Mouse (Mus musculus) intestine, postnatal 0 days (tissue): Measurements from ENCODE around the gene Acaca. TPM values are rescaled to one million over a fixed set of nuclear protein-coding genes. Genes with fewer than 3 reads are reported as not detected.

Experiments used
- ATAC-seq: fragments of 200-750 bp; cut with Nextera tagmentation; 2 replicates; pipeline ENCODE4 v1.8.0; 2017; ENCODE audit warnings: mild to moderate bottlenecking, moderate TSS enrichment, moderate library complexity
- H3K27ac ChIP-seq: fragments of 300-500 bp; sonication (generic); 2 replicates; pipeline ENCODE4 v1.5.1; 2014; ENCODE audit warnings: mild to moderate bottlenecking, low read depth, low read length, moderate library complexity
- H3K27me3 ChIP-seq: fragments of 300-500 bp; sonication (generic); replicated peaks from 2 replicates; pipeline ENCODE4 v1.6.1; 2014; ENCODE audit warnings: low read length, mixed read lengths; ENCODE audit not compliant: control insufficient read depth, insufficient read depth
- H3K36me3 ChIP-seq: fragments of 300-500 bp; sonication (generic); 2 replicates; pipeline ENCODE4 v1.6.1; 2014; ENCODE audit warnings: mild to moderate bottlenecking, moderate library complexity; ENCODE audit not compliant: control insufficient read depth, insufficient read depth
- H3K4me1 ChIP-seq: fragments of 300-500 bp; sonication (generic); replicated peaks from 2 replicates; pipeline ENCODE4 v1.6.1; 2014; ENCODE audit warnings: antibody characterized with exemption, low read length, mixed read lengths; ENCODE audit not compliant: control insufficient read depth, insufficient read depth
- H3K4me2 ChIP-seq: fragments of 300-500 bp; sonication (generic); replicated peaks from 2 replicates; pipeline ENCODE4 v1.6.1; 2014; ENCODE audit warnings: low read depth, mild to moderate bottlenecking, moderate library complexity
- H3K4me3 ChIP-seq: fragments of 300-500 bp; sonication (generic); 2 replicates; pipeline ENCODE4 v1.5.1; 2014; ENCODE audit warnings: low read depth, low read length
- H3K9ac ChIP-seq: fragments of 300-500 bp; sonication (generic); 2 replicates; pipeline ENCODE4 v1.6.1; 2014; ENCODE audit warnings: mild to moderate bottlenecking, low read depth, low read length
- H3K9me3 ChIP-seq: fragments of 300-500 bp; sonication (generic); 2 replicates; pipeline ENCODE4 v1.6.1; 2016; ENCODE audit warnings: mixed run types; ENCODE audit not compliant: control insufficient read depth
- CTCF ChIP-seq: sonication (generic); IDR thresholded peaks from 2 replicates; pipeline ENCODE4 v1.5.1; 2016; ENCODE audit warnings: low read depth, mild to moderate bottlenecking, control low read depth, antibody characterized with exemption, moderate library complexity
- WGBS: fragments of 180-500 bp; shearing (Covaris S2); extraction: QIAGEN DNeasy Blood & Tissue Kit; methylation state at CpG from one replicate; pipeline ENCODE4 v1.1.7; 2014; 5-methylcytosine and 5-hydroxymethylcytosine counted together
- polyA plus RNA-seq: library from polyadenylated mRNA; unstranded; fragments of >200 nt; fragmentation: Nextera tagmentation; extraction: Ambion mirVana; gene quantifications from 2 replicates; pipeline ENCODE4 v1.2.1, GENCODE M21; 2015

The Acaca gene
- polyA plus RNA-seq, 1 experiment from 2014 or later, result 2.5 TPM

- Histone ChIP-seq H3K36me3 (no peaks in the 10 kb centered on the region), H3K9me3 (no peaks in the 10 kb centered on the region), H3K27me3 (no peaks in the 10 kb centered on the region), H3K27ac (no peak overlapping the region), H3K9ac (no peak overlapping the region), H3K4me3 (no peak overlapping the region), H3K4me1 (no peaks in the 10 kb centered on the region), H3K4me2 (no peak overlapping the region)
- TF ChIP-seq CTCF, result no peak
- 52% methylated on average over 7 of the region's 7 CpGs for WGBS
- ATAC-seq, result no peak
Measured at GRCm38 (mm10) chr11:84410879-84411641, 281.6 kb downstream of the Acaca start.

DNA sequence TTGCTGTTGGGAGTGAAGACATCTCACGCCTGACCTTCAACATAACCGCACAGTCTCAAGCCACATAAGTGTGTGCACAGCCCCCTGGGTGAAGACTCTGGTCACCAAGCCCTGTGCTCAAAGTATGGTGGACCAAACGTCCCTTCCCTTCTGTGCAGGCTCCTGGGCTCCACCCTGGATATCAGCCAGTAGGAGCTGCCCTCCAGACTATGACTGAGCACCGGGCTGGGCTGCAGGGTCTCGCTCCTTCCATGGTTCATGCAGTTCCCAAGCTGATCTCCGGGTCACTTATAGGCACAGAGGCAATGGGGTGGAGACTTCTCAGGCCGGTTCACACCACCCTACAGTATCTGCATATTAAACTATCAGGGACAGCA lies 282.2 kb downstream of the Acaca start:
- H3K27ac ChIP-seq, result no peak overlapping the region
- H3K9ac ChIP-seq, result no peak overlapping the region
- H3K4me1 ChIP-seq, result no peaks in the 10 kb centered on the region
- H3K9me3 ChIP-seq, result no peaks in the 10 kb centered on the region
- no peak for TF ChIP-seq CTCF
- ATAC-seq, result no peak
- H3K4me2 ChIP-seq, result no peak overlapping the region
- WGBS, result 73% methylated on average over 7 of the region's 7 CpGs
- no peaks in the 10 kb centered on the region for H3K36me3 ChIP-seq
- H3K27me3 ChIP-seq, result no peaks in the 10 kb centered on the region
- H3K4me3 ChIP-seq, result no peak overlapping the region

GRCm38 (mm10) chr11:84412201-84412934 lies 282.9 kb downstream of the Acaca start:
- no peak for TF ChIP-seq CTCF
- Histone ChIP-seq H3K27ac (no peak overlapping the region), H3K4me2 (no peak overlapping the region), H3K9ac (no peak overlapping the region), H3K9me3 (no peaks in the 10 kb centered on the region), H3K4me3 (no peak overlapping the region), H3K27me3 (no peaks in the 10 kb centered on the region), H3K4me1 (no peaks in the 10 kb centered on the region), H3K36me3 (no peaks in the 10 kb centered on the region)
- 78% methylated on average over 12 of the region's 12 CpGs for WGBS
- no peak for ATAC-seq

- H3K9me3 ChIP-seq, result no peaks in the 10 kb centered on the region
- ATAC-seq, result no peak
- no peak overlapping the region for H3K4me2 ChIP-seq
- no peaks in the 10 kb centered on the region for H3K27me3 ChIP-seq
- no peak overlapping the region for H3K27ac ChIP-seq
- 61% methylated on average over 6 of the region's 6 CpGs for WGBS
- H3K4me1 ChIP-seq, result no peaks in the 10 kb centered on the region
- no peak overlapping the region for H3K9ac ChIP-seq
- no peak overlapping the region for H3K4me3 ChIP-seq
- no peaks in the 10 kb centered on the region for H3K36me3 ChIP-seq
- no peak for TF ChIP-seq CTCF
Measured at GRCm38 (mm10) chr11:84413111-84413510, 283.6 kb downstream of the Acaca start.

GRCm38 (mm10) chr11:84420779-84421178 lies 291.3 kb downstream of the Acaca start:
- H3K27ac ChIP-seq, result no peak overlapping the region
- no peak overlapping the region for H3K9ac ChIP-seq
- H3K27me3 ChIP-seq, result no peaks in the 10 kb centered on the region
- ATAC-seq, result no peak
- H3K4me1 ChIP-seq, result no peaks in the 10 kb centered on the region
- H3K9me3 ChIP-seq, result no peaks in the 10 kb centered on the region
- no peak overlapping the region for H3K4me3 ChIP-seq
- no peak overlapping the region for H3K4me2 ChIP-seq
- H3K36me3 ChIP-seq, result no peaks in the 10 kb centered on the region
- no peak for TF ChIP-seq CTCF
- WGBS, result 93% methylated on average over 6 of the region's 6 CpGs

GRCm38 (mm10) chr11:84425736-84426632 lies 296.5 kb downstream of the Acaca start:
- ATAC-seq, result peak; percentile 10; the same call in 1 of the 2 replicates
- 42% methylated on average over 13 of the region's 13 CpGs for WGBS
- no peak overlapping the region for H3K9ac ChIP-seq
- no peaks in the 10 kb centered on the region for H3K9me3 ChIP-seq
- H3K36me3 ChIP-seq, result no peaks in the 10 kb centered on the region
- H3K27me3 ChIP-seq, result no peaks in the 10 kb centered on the region
- no peak overlapping the region for H3K4me3 ChIP-seq
- H3K4me2 ChIP-seq, result peak overlapping the region; percentile 7; the same call in 1 of the 2 replicates
- H3K4me1 ChIP-seq, result no peaks in the 10 kb centered on the region
- TF ChIP-seq CTCF, result no peak
- H3K27ac ChIP-seq, result no peak overlapping the region
